Mouse (Mus musculus) ES-E14 (cell line): ENCODE measurements around the gene Serpina5. TPM values are rescaled to one million over a fixed set of nuclear protein-coding genes. Genes with fewer than 3 reads are reported as not detected.
A peak's percentile ranks its signal among the peaks of the same experiment; 100 is the strongest.

ENCODE experiments used
- DNase-seq: peaks from one replicate; pipeline ENCODE4 v3.0.0-alpha.2; 2013; ENCODE audit warnings: low read depth, low spot score
- H3K27ac ChIP-seq: 2 replicates; pipeline ENCODE4 v1.5.1; 2012; ENCODE audit warnings: low read depth, mild to moderate bottlenecking, low read length, moderate library complexity, mixed read lengths; ENCODE audit not compliant: poor library complexity, insufficient read depth, severe bottlenecking
- H3K36me3 ChIP-seq: 2 replicates; pipeline ENCODE4 v1.6.1; 2012; ENCODE audit warnings: mild to moderate bottlenecking, low read length, moderate library complexity, mixed read lengths; ENCODE audit not compliant: control insufficient read depth, poor library complexity, insufficient read depth, severe bottlenecking
- H3K4me1 ChIP-seq, 2 experiments: fragments of 150-350 bp in 1 of 2; sonication (generic) in 1 of 2; 2 replicates each; pipeline ENCODE4 v1.6.1; 2012; ENCODE audit warnings: low read length in 2 of 2, mild to moderate bottlenecking in 1 of 2, mixed read lengths in 1 of 2; ENCODE audit not compliant: control insufficient read depth in 2 of 2, insufficient read depth in 2 of 2, poor library complexity in 1 of 2
- H3K4me3 ChIP-seq, 2 experiments: fragments of 150-350 bp in 1 of 2; sonication (generic) in 1 of 2; 2 replicates each; pipeline ENCODE4 v1.5.1; 2012; ENCODE audit warnings: low read length in 2 of 2, low read depth in 1 of 2, mild to moderate bottlenecking in 1 of 2, mixed read lengths in 1 of 2; ENCODE audit not compliant: insufficient read depth in 1 of 2, poor library complexity in 1 of 2, severe bottlenecking in 1 of 2
- H3K9ac ChIP-seq: 2 replicates; pipeline ENCODE4 v1.6.1; 2012; ENCODE audit warnings: low read depth, mild to moderate bottlenecking, low read length, mixed read lengths; ENCODE audit not compliant: poor library complexity, insufficient read depth, severe bottlenecking
- H3K9me3 ChIP-seq: fragments of 150-350 bp; sonication (generic); 2 replicates; pipeline ENCODE4 v1.6.1; 2012; ENCODE audit warnings: low read depth, mild to moderate bottlenecking, low read length; ENCODE audit not compliant: control insufficient read depth, insufficient read depth
- CHD2 ChIP-seq: IDR thresholded peaks from 2 replicates; pipeline ENCODE4 v1.6.1; 2014; ENCODE audit warnings: mild to moderate bottlenecking, low read depth, low read length, inconsistent platforms
- HCFC1 ChIP-seq: IDR thresholded peaks from 2 replicates; pipeline ENCODE4 v1.6.1; 2012; ENCODE audit warnings: low read length, inconsistent platforms, borderline replicate concordance; ENCODE audit not compliant: insufficient read depth
- MAFK ChIP-seq: IDR thresholded peaks from 2 replicates; pipeline ENCODE4 v1.6.1; 2014; ENCODE audit warnings: mild to moderate bottlenecking, low read depth, low read length, inconsistent platforms; ENCODE audit not compliant: insufficient read depth
- ZC3H11A ChIP-seq: IDR thresholded peaks from 2 replicates; pipeline ENCODE4 v1.6.1; 2012; ENCODE audit warnings: low read depth, mild to moderate bottlenecking, inconsistent platforms, low read length, borderline replicate concordance
- ZNF384 ChIP-seq: IDR thresholded peaks from 2 replicates; pipeline ENCODE4 v1.6.1; 2012; ENCODE audit warnings: low read depth, low read length, inconsistent platforms
- in situ Hi-C, 2 experiments: fragments of 600-800 bp; cut with MboI; formaldehyde crosslinking; loops; one replicate each; pipeline ENCODE4 v1.15.1; 2025; ENCODE audit warnings: low sequenced_read_pairs in 2 of 2, inconsistent platforms in 1 of 2; ENCODE audit not compliant: unreplicated experiment in 2 of 2
- total RNA-seq: library from RNA; depleted of rRNA; stranded (reverse); fragments of 300-350 nt; gene quantifications from 2 replicates; pipeline ENCODE4 v1.2.3, GENCODE M21; 2012

The Serpina5 gene
- total RNA-seq, 1 experiment: not detected

- in situ Hi-C loops: loop anchor here in 1 of 2 experiments (10.0 kb wide), 1 partner anchor 355 kb away; no protein-coding TSS in a partner anchor
- no peaks in the 10 kb centered on the region for H3K9me3 ChIP-seq
- no peak overlapping the region for H3K4me3 ChIP-seq
- no peak overlapping the region for H3K9ac ChIP-seq
- no peak overlapping the region for H3K27ac ChIP-seq
- H3K36me3 ChIP-seq: no peaks in the 10 kb centered on the region
- H3K4me1 ChIP-seq: peaks cover 0 to 2% of the 10 kb centered on the region in 2 experiments; a peak in 1 of 4 replicates
- no peak for DNase-seq
- no peak for TF ChIP-seq ZNF384
- TF ChIP-seq CHD2: no peak
- TF ChIP-seq ZC3H11A: no peak
- no peak for TF ChIP-seq MAFK
- TF ChIP-seq HCFC1: no peak
These were observed 40.8 kb upstream of the Serpina5 start for GRCm38 (mm10) chr12:104060126-104060525.

- DNase-seq: no peak
- in situ Hi-C loops: loop anchor here in 1 of 2 experiments (10.0 kb wide), 1 partner anchor 353 kb away; no protein-coding TSS in a partner anchor
- no peak for TF ChIP-seq HCFC1
- TF ChIP-seq ZC3H11A: no peak
- no peak for TF ChIP-seq MAFK
- no peak for TF ChIP-seq CHD2
- TF ChIP-seq ZNF384: no peak
These were observed 39.1 kb upstream of the Serpina5 start for GRCm38 (mm10) chr12:104061862-104062261.

GRCm38 (mm10) chr12:104064532-104064931 is 36.4 kb upstream of the Serpina5 start:
- Histone ChIP-seq H3K36me3 (no peaks in the 10 kb centered on the region), H3K4me3 (no peak overlapping the region), H3K27ac (no peak overlapping the region), H3K9me3 (no peaks in the 10 kb centered on the region), H3K9ac (no peak overlapping the region), H3K4me1 (peaks cover 0 to 2% of the 10 kb centered on the region in 2 experiments; a peak in 1 of 4 replicates)
- TF ChIP-seq CHD2: no peak
- TF ChIP-seq MAFK: peak; percentile 88
- in situ Hi-C loops: loop anchor here in 1 of 2 experiments (10.0 kb wide), 1 partner anchor 350 kb away; no protein-coding TSS in a partner anchor
- no peak for DNase-seq

More at GRCm38 (mm10) chr12:104061862-104062261, 39.1 kb upstream of the Serpina5 start:
- no peak overlapping the region for H3K9ac ChIP-seq
- H3K4me3 ChIP-seq: no peak overlapping the region
- H3K9me3 ChIP-seq: no peaks in the 10 kb centered on the region
- H3K36me3 ChIP-seq: no peaks in the 10 kb centered on the region
- H3K27ac ChIP-seq: no peak overlapping the region
- H3K4me1 ChIP-seq: peaks cover 0 to 2% of the 10 kb centered on the region in 2 experiments; a peak in 1 of 4 replicates

- no peak overlapping the region for H3K27ac ChIP-seq
- no peaks in the 10 kb centered on the region for H3K36me3 ChIP-seq
- in situ Hi-C loops: loop anchor here in 1 of 2 experiments (10.0 kb wide), 1 partner anchor 350 kb away; no protein-coding TSS in a partner anchor
- H3K4me3 ChIP-seq: no peak overlapping the region
- DNase-seq: no peak
- no peak overlapping the region for H3K9ac ChIP-seq
- TF ChIP-seq ZNF384 (no peak), HCFC1 (no peak), CHD2 (no peak), ZC3H11A (no peak), MAFK (no peak)
- no peaks in the 10 kb centered on the region for H3K9me3 ChIP-seq
- peaks cover 0 to 2% of the 10 kb centered on the region in 2 experiments; a peak in 1 of 4 replicates for H3K4me1 ChIP-seq
These were observed 35.9 kb upstream of the Serpina5 start for GRCm38 (mm10) chr12:104064996-104065395.

- peak; percentile 70 for DNase-seq
- H3K4me3 ChIP-seq: no peak overlapping the region
- H3K36me3 ChIP-seq: no peaks in the 10 kb centered on the region
- H3K9me3 ChIP-seq: no peaks in the 10 kb centered on the region
- TF ChIP-seq CHD2 (no peak), MAFK (no peak), ZC3H11A (no peak), ZNF384 (no peak), HCFC1 (no peak)
- H3K9ac ChIP-seq: no peak overlapping the region
- peaks cover 0 to 2% of the 10 kb centered on the region in 2 experiments; a peak in 1 of 4 replicates for H3K4me1 ChIP-seq
- H3K27ac ChIP-seq: no peak overlapping the region
- in situ Hi-C loops: loop anchor here in 1 of 2 experiments (10.0 kb wide), 1 partner anchor 349 kb away; no protein-coding TSS in a partner anchor
These were observed 34.7 kb upstream of the Serpina5 start for GRCm38 (mm10) chr12:104066241-104066640.
